Comparison of ENCODE assay signal across 8 mouse cellular contexts in the genomic region with DNA sequence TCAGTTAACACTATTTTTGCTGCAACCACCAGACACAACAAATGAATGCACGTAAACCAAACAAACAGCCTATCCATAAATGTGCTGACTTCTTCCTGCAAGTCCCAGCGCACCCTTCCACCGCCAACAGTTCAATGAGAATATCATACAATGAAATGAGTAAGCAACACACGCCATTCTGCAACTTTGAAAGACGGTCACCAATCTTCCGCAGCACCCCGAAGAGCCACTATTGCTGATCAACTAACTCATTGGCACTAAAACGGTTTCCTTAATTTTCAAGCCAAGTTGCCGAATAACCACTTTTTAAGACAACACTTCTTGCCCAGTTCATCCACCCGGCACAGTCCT. TPM values are rescaled to one million over a fixed set of nuclear protein-coding genes. Genes with fewer than 3 reads are reported as not detected.
A peak's percentile ranks its signal among the peaks of the same experiment; 100 is the strongest.
DNase-seq lines count a peak whose midpoint lies in the region; ATAC-seq and TF ChIP-seq lines count a peak whose summit lies in the region.

No protein-coding gene starts in this region.

- intact Hi-C loops in gastrocnemius, adult 2 months (cut with DNase I) = loop anchor here (5.0 kb wide), 2 partner anchors 60 to 75 kb away; no protein-coding TSS in a partner anchor

- ATAC-seq in hindbrain, embryonic 11.5 days (ENCODE audit: low FRiP score) = no peak
- no peak for ATAC-seq in lung, embryonic 16.5 days (ENCODE audit: low read depth)

- 2% methylated on average over 10 of the region's 10 CpGs for WGBS in hindbrain, embryonic 11.5 days
- WGBS in lung, embryonic 16.5 days = under 1% methylated on average over 10 of the region's 10 CpGs

- H3K9ac ChIP-seq in hindbrain, embryonic 11.5 days (ENCODE audit: low read depth, low read length) = peak overlapping the region; percentile 94
- H3K9ac ChIP-seq in lung, embryonic 16.5 days (ENCODE audit: low read length) = peak overlapping the region; percentile 90

- no peaks in the 10 kb centered on the region for H3K9me3 ChIP-seq in hindbrain, embryonic 11.5 days (ENCODE audit: control insufficient read depth, low read length)
- H3K9me3 ChIP-seq in lung, embryonic 16.5 days (ENCODE audit: control insufficient read depth, low read length) = no peaks in the 10 kb centered on the region

- peak overlapping the region; percentile 94 for H3K4me3 ChIP-seq in gastrocnemius, adult 2 months
- peak overlapping the region; percentile 85 for H3K4me3 ChIP-seq in cortical plate, adult 2 months (ENCODE audit: insufficient read depth, low read length)
- H3K4me3 ChIP-seq in hindbrain, embryonic 11.5 days (ENCODE audit: low read depth, low read length) = peak overlapping the region; percentile 94
- H3K4me3 ChIP-seq in lung, embryonic 16.5 days (ENCODE audit: low read length) = peak overlapping the region; percentile 81

- no peak for TF ChIP-seq POLR2A in cortical plate, adult 2 months (IDR thresholded peaks at IDR 0.05; ENCODE audit: extremely low read depth, insufficient read depth, low read length)

- H3K4me2 ChIP-seq in hindbrain, embryonic 11.5 days (replicated peaks; ENCODE audit: low read depth, low read length) = peak overlapping the region; percentile 58
- H3K4me2 ChIP-seq in lung, embryonic 16.5 days (ENCODE audit: low read depth, low read length) = peak overlapping the region; percentile 81

- H3K27ac ChIP-seq in gastrocnemius, adult 2 months = peak overlapping the region; percentile 99
- H3K27ac ChIP-seq in cortical plate, adult 2 months (ENCODE audit: insufficient read depth, low read length) = no peak overlapping the region
- peak overlapping the region; percentile 99 for H3K27ac ChIP-seq in hindbrain, embryonic 11.5 days (ENCODE audit: low read depth, low read length)
- peak overlapping the region; percentile 100; the same call in 1 of the 2 replicates for H3K27ac ChIP-seq in lung, embryonic 16.5 days (ENCODE audit: low read length)

- H3K27me3 ChIP-seq in hindbrain, embryonic 11.5 days (ENCODE audit: control insufficient read depth, insufficient read depth, low read length) = no peaks in the 10 kb centered on the region
- H3K27me3 ChIP-seq in lung, embryonic 16.5 days (ENCODE audit: control insufficient read depth, insufficient read depth, low read depth, low read length) = no peaks in the 10 kb centered on the region

- no peaks in the 10 kb centered on the region for H3K36me3 ChIP-seq in hindbrain, embryonic 11.5 days (ENCODE audit: control insufficient read depth, insufficient read depth, low read length)
- H3K36me3 ChIP-seq in lung, embryonic 16.5 days (ENCODE audit: control insufficient read depth, insufficient read depth, low read length) = no peaks in the 10 kb centered on the region

- DNase-seq in gastrocnemius, adult 2 months = no peak
- DNase-seq in gastrocnemius, adult 18-20 months (ENCODE audit: low spot score) = no peak
- DNase-seq in CD4-positive helper T cell, adult 2 months (ENCODE audit: low read depth, low spot score) = peak; percentile 36
- no peak for DNase-seq in hindbrain, embryonic 11.5 days (ENCODE audit: low spot score)
- DNase-seq in thymus, postnatal 25 days = peak; percentile 23
- no peak for DNase-seq in layer of hippocampus, adult 9-11 months

- H3K4me1 ChIP-seq in cortical plate, adult 2 months (ENCODE audit: control insufficient read depth, insufficient read depth, low read length) = peaks cover 3% of the 10 kb centered on the region; the same call in 1 of the 2 replicates
- no peaks in the 10 kb centered on the region for H3K4me1 ChIP-seq in hindbrain, embryonic 11.5 days (replicated peaks; ENCODE audit: control insufficient read depth, insufficient read depth, low read length)
- peaks cover 11% of the 10 kb centered on the region for H3K4me1 ChIP-seq in lung, embryonic 16.5 days (replicated peaks; ENCODE audit: control insufficient read depth, insufficient read depth, low read length)

- TF ChIP-seq CTCF in gastrocnemius, adult 2 months (IDR thresholded peaks at IDR 0.05) = no peak
- no peak for TF ChIP-seq CTCF in cortical plate, adult 2 months (IDR thresholded peaks at IDR 0.05; ENCODE audit: extremely low read depth, insufficient read depth, low read length)

RNA-seq across cellular contexts. Expression of gene Kmt2c, which starts 1.2 kb away (rescaled TPM):
- total RNA-seq in gastrocnemius, adult 2 months (2021) = 10 to 100 TPM; 41.6 to 42.3 TPM
- total RNA-seq in gastrocnemius, adult 18-20 months (2021) = 10 to 100 TPM; 31.0 to 37.1 TPM
- polyA plus RNA-seq in cortical plate, adult 2 months (2012; rRNA removed) = 37.7 and 38.3 TPM in 2 replicates
- polyA plus RNA-seq in hindbrain, embryonic 11.5 days (2014; fragmentation: Nextera tagmentation; extraction: Ambion mirVana) = 21.3 and 31.6 TPM in 2 replicates
- polyA plus RNA-seq in lung, embryonic 16.5 days (2015; fragmentation: Nextera tagmentation; extraction: Ambion mirVana) = 10.2 and 10.4 TPM in 2 replicates

RNA-seq across cellular contexts. Expression of gene Cct8l1, which starts 18.5 kb away (rescaled TPM):
- under 1 TPM in 1 of 2 experiments, not detected in 1; 0.14 TPM for total RNA-seq in gastrocnemius, adult 2 months (2021)
- under 1 TPM in 1 of 2 experiments, not detected in 1; 0.16 TPM for total RNA-seq in gastrocnemius, adult 18-20 months (2021)
- polyA plus RNA-seq in cortical plate, adult 2 months (2012; rRNA removed) = 0.08 and 0.21 TPM in 2 replicates
- polyA plus RNA-seq in hindbrain, embryonic 11.5 days (2014; fragmentation: Nextera tagmentation; extraction: Ambion mirVana) = not detected in 2 replicates
- polyA plus RNA-seq in lung, embryonic 16.5 days (2015; fragmentation: Nextera tagmentation; extraction: Ambion mirVana) = not detected in 2 replicates

Comparison
In these comparisons a context has a peak if more than half of its experiments do, and no peak if none do; other contexts are left out.
1. DNase-seq: peak in CD4-positive helper T cell, adult 2 months (single experiment) and thymus, postnatal 25 days (single experiment); none in gastrocnemius, adult 2 months (single experiment), gastrocnemius, adult 18-20 months (single experiment), hindbrain, embryonic 11.5 days (single experiment) and layer of hippocampus, adult 9-11 months (single experiment).
2. Peak in every context shown above with its lines, with median percentiles within 50 percentile points of each other: H3K4me3 ChIP-seq.